Mouse (Mus musculus): ENCODE results near the gene Adprhl1. TPM values are rescaled to one million over a fixed set of nuclear protein-coding genes. Genes with fewer than 3 reads are reported as not detected.

The Adprhl1 gene
- polyA plus RNA-seq, 2 experiments = not detected

DNA sequence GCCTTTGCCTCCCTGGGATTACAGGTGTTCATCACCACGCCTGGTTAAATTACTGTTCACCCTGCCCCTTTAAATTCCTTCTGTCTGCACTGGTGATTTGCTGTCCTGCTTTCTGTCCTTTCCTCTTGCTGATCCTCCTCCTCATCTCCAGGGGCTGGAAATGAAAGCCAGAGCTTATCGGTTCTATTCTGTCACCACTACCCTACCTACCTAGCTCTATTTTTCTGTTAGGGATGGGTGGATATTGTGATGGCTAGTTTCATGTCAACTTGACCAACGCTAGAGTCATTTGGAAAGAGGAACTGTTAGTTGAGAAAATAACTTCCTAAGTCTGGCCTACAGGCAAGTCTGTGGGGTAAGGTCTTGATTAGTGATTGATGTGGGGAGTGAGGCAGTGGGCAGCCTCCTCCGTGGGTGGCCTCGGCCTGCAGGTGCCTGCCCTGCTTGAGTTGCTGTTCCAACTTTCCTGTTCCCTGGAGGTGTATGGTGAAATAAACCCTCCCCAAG is 23.0 kb upstream of the Adprhl1 start:
- no peak for TF ChIP-seq EP300 (IDR thresholded peaks at IDR 0.05; ENCODE audit: low read depth)
- TF ChIP-seq CTCF (IDR thresholded peaks at IDR 0.05; ENCODE audit: low read depth) = no peak
- DNase-seq (ENCODE audit: low read depth in 3 of 3, low spot score in 3 of 3) (no peak), ATAC-seq (ENCODE audit: insufficient read depth) (no peak)
- Histone ChIP-seq H3K9ac (replicated peaks) (no peak overlapping the region), H3K4me3 (ENCODE audit: insufficient read depth in 1 of 2, low read depth in 2 of 2, low read length in 2 of 2) (no peak overlapping the region), H3K4me2 (ENCODE audit: low read depth) (no peak overlapping the region), H3K27me3 (ENCODE audit: control insufficient read depth, insufficient read depth, low read length) (no peaks in the 10 kb centered on the region), H3K36me3 (replicated peaks; ENCODE audit: control insufficient read depth, insufficient read depth, low read depth) (no peaks in the 10 kb centered on the region; the same call in 1 of the 2 replicates), H3K4me1 (replicated peaks; ENCODE audit: control insufficient read depth in 2 of 2, insufficient read depth in 2 of 2, low read length in 1 of 2) (no peaks in the 10 kb centered on the region), H3K27ac (no peak overlapping the region), H3K9me3 (ENCODE audit: control insufficient read depth, low read length) (no peaks in the 10 kb centered on the region)
- 56% methylated on average over 5 of the region's 5 CpGs for WGBS (ENCODE audit: insufficient replicate concordance)

GRCm38 (mm10) chr8:13272834-13273233 is 18.9 kb upstream of the Adprhl1 start:
- no peak overlapping the region for H3K9ac ChIP-seq (replicated peaks)
- H3K4me2 ChIP-seq (ENCODE audit: low read depth) = no peak overlapping the region
- H3K27ac ChIP-seq = no peak overlapping the region
- H3K9me3 ChIP-seq (ENCODE audit: control insufficient read depth, low read length) = no peaks in the 10 kb centered on the region
- no peaks in the 10 kb centered on the region; the same call in none of the 2 replicates for H3K36me3 ChIP-seq (replicated peaks; ENCODE audit: control insufficient read depth, insufficient read depth, low read depth)
- DNase-seq (ENCODE audit: low read depth in 3 of 3, low spot score in 3 of 3) (no peak), ATAC-seq (ENCODE audit: insufficient read depth) (no peak)
- TF ChIP-seq CTCF (IDR thresholded peaks at IDR 0.05; ENCODE audit: low read depth) (no peak), EP300 (IDR thresholded peaks at IDR 0.05; ENCODE audit: low read depth) (no peak)
- no peak overlapping the region for H3K4me3 ChIP-seq (ENCODE audit: insufficient read depth in 1 of 2, low read depth in 2 of 2, low read length in 2 of 2)
- no peaks in the 10 kb centered on the region for H3K27me3 ChIP-seq (ENCODE audit: control insufficient read depth, insufficient read depth, low read length)
- H3K4me1 ChIP-seq (replicated peaks; ENCODE audit: control insufficient read depth in 2 of 2, insufficient read depth in 2 of 2, low read length in 1 of 2) = no peaks in the 10 kb centered on the region
- WGBS (ENCODE audit: insufficient replicate concordance) = 79% methylated on average over 5 of the region's 5 CpGs

DNA sequence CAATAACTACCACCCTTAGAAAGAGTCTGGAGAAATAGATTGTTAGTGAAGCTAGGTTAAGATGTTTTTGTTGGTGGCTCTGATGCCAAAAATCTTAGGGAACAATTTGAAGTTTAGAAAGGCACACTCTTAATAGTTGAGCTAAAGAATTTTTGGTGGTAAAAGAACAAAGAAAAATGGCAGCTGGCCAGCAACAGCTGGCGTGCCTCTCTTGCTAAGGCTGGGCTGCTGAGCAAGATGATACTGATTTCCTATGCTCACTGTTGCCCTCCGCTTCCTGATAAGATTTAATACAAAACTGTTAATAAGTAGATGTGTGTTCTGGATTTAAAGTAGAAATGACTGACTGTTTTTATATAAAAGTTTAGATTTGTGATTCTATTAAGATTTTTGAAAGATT is 13.6 kb upstream of the Adprhl1 start:
- no peak for ATAC-seq (ENCODE audit: insufficient read depth)
- DNase-seq (ENCODE audit: low read depth in 3 of 3, low spot score in 3 of 3) = no peak
- Histone ChIP-seq H3K27me3 (ENCODE audit: control insufficient read depth, insufficient read depth, low read length) (no peaks in the 10 kb centered on the region), H3K27ac (no peak overlapping the region), H3K36me3 (replicated peaks; ENCODE audit: control insufficient read depth, insufficient read depth, low read depth) (no peaks in the 10 kb centered on the region; the same call in none of the 2 replicates), H3K4me2 (ENCODE audit: low read depth) (no peak overlapping the region), H3K4me3 (ENCODE audit: insufficient read depth in 1 of 2, low read depth in 2 of 2, low read length in 2 of 2) (no peak overlapping the region), H3K4me1 (replicated peaks; ENCODE audit: control insufficient read depth in 2 of 2, insufficient read depth in 2 of 2, low read length in 1 of 2) (peaks cover 0 to 4% of the 10 kb centered on the region in 2 experiments; a peak in 1 of 4 replicates), H3K9ac (replicated peaks) (no peak overlapping the region), H3K9me3 (ENCODE audit: control insufficient read depth, low read length) (no peaks in the 10 kb centered on the region)
- 69% methylated on average over 2 of the region's 2 CpGs for WGBS (ENCODE audit: insufficient replicate concordance)
- no peak for TF ChIP-seq CTCF (IDR thresholded peaks at IDR 0.05; ENCODE audit: low read depth)
- no peak for TF ChIP-seq EP300 (IDR thresholded peaks at IDR 0.05; ENCODE audit: low read depth)

- TF ChIP-seq EP300 (IDR thresholded peaks at IDR 0.05; ENCODE audit: low read depth) (no peak), CTCF (IDR thresholded peaks at IDR 0.05; ENCODE audit: low read depth) (no peak)
- Histone ChIP-seq H3K9ac (replicated peaks) (no peak overlapping the region), H3K4me2 (ENCODE audit: low read depth) (no peak overlapping the region), H3K4me3 (ENCODE audit: insufficient read depth in 1 of 2, low read depth in 2 of 2, low read length in 2 of 2) (no peak overlapping the region), H3K27me3 (ENCODE audit: control insufficient read depth, insufficient read depth, low read length) (no peaks in the 10 kb centered on the region), H3K9me3 (ENCODE audit: control insufficient read depth, low read length) (no peaks in the 10 kb centered on the region), H3K4me1 (replicated peaks; ENCODE audit: control insufficient read depth in 2 of 2, insufficient read depth in 2 of 2, low read length in 1 of 2) (peaks cover 0 to 4% of the 10 kb centered on the region in 2 experiments; a peak in 1 of 4 replicates), H3K36me3 (replicated peaks; ENCODE audit: control insufficient read depth, insufficient read depth, low read depth) (no peaks in the 10 kb centered on the region), H3K27ac (no peak overlapping the region)
- ATAC-seq (ENCODE audit: insufficient read depth) (no peak), DNase-seq (ENCODE audit: low read depth in 3 of 3, low spot score in 3 of 3) (no peak)
- WGBS (ENCODE audit: insufficient replicate concordance) = 16% methylated on average over 3 of the region's 3 CpGs
These were observed 9.4 kb upstream of the Adprhl1 start for GRCm38 (mm10) chr8:13263376-13263775.

DNA sequence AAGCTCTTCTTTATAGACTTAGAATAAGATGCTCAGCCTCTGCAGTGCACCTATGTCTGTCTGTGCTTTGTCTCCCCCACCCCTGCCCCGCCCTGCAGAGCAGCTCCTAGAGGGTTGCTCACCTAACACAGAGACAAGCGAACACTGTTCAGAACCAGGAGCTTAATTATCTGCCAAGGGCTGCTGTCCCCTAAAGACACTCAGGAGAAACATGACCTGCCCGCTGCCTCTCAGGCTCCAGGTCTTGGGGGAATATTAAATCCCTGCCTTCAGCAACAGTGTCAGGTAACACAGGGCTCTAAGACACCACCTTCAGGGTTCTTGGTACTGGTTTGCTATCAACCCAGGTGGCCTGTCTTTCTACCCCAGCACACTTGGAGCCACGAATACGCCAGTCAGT is 549 bp downstream of the Adprhl1 start:
- H3K4me1 ChIP-seq (replicated peaks; ENCODE audit: control insufficient read depth in 2 of 2, insufficient read depth in 2 of 2, low read length in 1 of 2) = no peaks in the 10 kb centered on the region
- peaks cover 5% of the 10 kb centered on the region; the same call in 1 of the 2 replicates for H3K36me3 ChIP-seq (replicated peaks; ENCODE audit: control insufficient read depth, insufficient read depth, low read depth)
- no peak overlapping the region for H3K27ac ChIP-seq
- TF ChIP-seq EP300 (IDR thresholded peaks at IDR 0.05; ENCODE audit: low read depth) (no peak), CTCF (IDR thresholded peaks at IDR 0.05; ENCODE audit: low read depth) (no peak)
- ATAC-seq (ENCODE audit: insufficient read depth) = no peak
- DNase-seq (ENCODE audit: low read depth in 3 of 3, low spot score in 3 of 3) = no peak
- H3K4me3 ChIP-seq (ENCODE audit: insufficient read depth in 1 of 2, low read depth in 2 of 2, low read length in 2 of 2) = no peak overlapping the region
- H3K9me3 ChIP-seq (ENCODE audit: control insufficient read depth, low read length) = no peaks in the 10 kb centered on the region
- H3K9ac ChIP-seq (replicated peaks) = no peak overlapping the region
- WGBS (ENCODE audit: insufficient replicate concordance) = 64% methylated on average over 5 of the region's 5 CpGs
- no peak overlapping the region for H3K4me2 ChIP-seq (ENCODE audit: low read depth)
- no peaks in the 10 kb centered on the region for H3K27me3 ChIP-seq (ENCODE audit: control insufficient read depth, insufficient read depth, low read length)

All from liver, embryonic 14.5 days (tissue).